Mouse (Mus musculus) forebrain, postnatal 0 days (tissue): ENCODE measurements around the gene H2-Q4. TPM values are rescaled to one million over a fixed set of nuclear protein-coding genes. Genes with fewer than 3 reads are reported as not detected.
"Not testable (repeated sequence)": the region's sequence is repeated elsewhere in the genome, so short reads cannot be mapped to it uniquely, and the experiment has no call there.

Experiments
- ATAC-seq: fragments of 200-750 bp; cut with Nextera tagmentation; 2 replicates; pipeline ENCODE4 v1.8.0; 2017; ENCODE audit warnings: mild to moderate bottlenecking, moderate library complexity
- DNase-seq: peaks from one replicate; pipeline ENCODE4 v3.0.0-alpha.2; 2015
- H3K27ac ChIP-seq: fragments of 300-500 bp; sonication (generic); 2 replicates; pipeline ENCODE4 v1.5.1; 2014; ENCODE audit warnings: low read depth, mild to moderate bottlenecking, antibody characterized with exemption, low read length, moderate library complexity, mixed read lengths
- H3K27me3 ChIP-seq: fragments of 300-500 bp; sonication (generic); 2 replicates; pipeline ENCODE4 v1.6.1; 2014; ENCODE audit warnings: mild to moderate bottlenecking, low read length, mixed read lengths; ENCODE audit not compliant: insufficient read depth
- H3K36me3 ChIP-seq: fragments of 300-500 bp; sonication (generic); 2 replicates; pipeline ENCODE4 v1.6.1; 2014; ENCODE audit warnings: mild to moderate bottlenecking, moderate library complexity; ENCODE audit not compliant: insufficient read depth
- H3K4me1 ChIP-seq: fragments of 300-500 bp; sonication (generic); 2 replicates; pipeline ENCODE4 v1.6.1; 2014; ENCODE audit warnings: antibody characterized with exemption; ENCODE audit not compliant: insufficient read depth
- H3K4me2 ChIP-seq: fragments of 300-500 bp; sonication (generic); 2 replicates; pipeline ENCODE4 v1.6.1; 2014; ENCODE audit warnings: low read depth, mild to moderate bottlenecking, moderate library complexity
- H3K4me3 ChIP-seq: fragments of 300-500 bp; sonication (generic); 2 replicates; pipeline ENCODE4 v1.5.1; 2014; ENCODE audit warnings: low read depth, low read length, mixed read lengths
- H3K9ac ChIP-seq: fragments of 300-500 bp; sonication (generic); 2 replicates; pipeline ENCODE4 v1.6.1; 2014; ENCODE audit warnings: mild to moderate bottlenecking
- H3K9me3 ChIP-seq: fragments of 300-500 bp; sonication (generic); 2 replicates; pipeline ENCODE4 v1.6.1; 2016; ENCODE audit warnings: low read length
- CTCF ChIP-seq: sonication (generic); IDR thresholded peaks from 2 replicates; pipeline ENCODE4 v1.5.1; 2016; ENCODE audit warnings: antibody characterized with exemption, control low read depth, low read depth
- WGBS: fragments of 180-500 bp; shearing (Covaris S2); extraction: QIAGEN DNeasy Blood & Tissue Kit; methylation state at CpG from one replicate; pipeline ENCODE4 v1.1.7; 2014; 5-methylcytosine and 5-hydroxymethylcytosine counted together
- polyA plus RNA-seq: library from polyadenylated mRNA; unstranded; fragments of >200 nt; fragmentation: Nextera tagmentation; extraction: Ambion mirVana; gene quantifications from 2 replicates; pipeline ENCODE4 v1.2.1, GENCODE M21; 2015
- total RNA-seq: library from RNA; depleted of rRNA; stranded (reverse); fragments of >200 nt; gene quantifications from 2 replicates; pipeline ENCODE4 v1.2.3, GENCODE M21; 2014; rRNA removed

The H2-Q4 gene
- total and polyA plus RNA-seq, 2 experiments from 2014 or later = 1.3 to 5.1 TPM

DNA sequence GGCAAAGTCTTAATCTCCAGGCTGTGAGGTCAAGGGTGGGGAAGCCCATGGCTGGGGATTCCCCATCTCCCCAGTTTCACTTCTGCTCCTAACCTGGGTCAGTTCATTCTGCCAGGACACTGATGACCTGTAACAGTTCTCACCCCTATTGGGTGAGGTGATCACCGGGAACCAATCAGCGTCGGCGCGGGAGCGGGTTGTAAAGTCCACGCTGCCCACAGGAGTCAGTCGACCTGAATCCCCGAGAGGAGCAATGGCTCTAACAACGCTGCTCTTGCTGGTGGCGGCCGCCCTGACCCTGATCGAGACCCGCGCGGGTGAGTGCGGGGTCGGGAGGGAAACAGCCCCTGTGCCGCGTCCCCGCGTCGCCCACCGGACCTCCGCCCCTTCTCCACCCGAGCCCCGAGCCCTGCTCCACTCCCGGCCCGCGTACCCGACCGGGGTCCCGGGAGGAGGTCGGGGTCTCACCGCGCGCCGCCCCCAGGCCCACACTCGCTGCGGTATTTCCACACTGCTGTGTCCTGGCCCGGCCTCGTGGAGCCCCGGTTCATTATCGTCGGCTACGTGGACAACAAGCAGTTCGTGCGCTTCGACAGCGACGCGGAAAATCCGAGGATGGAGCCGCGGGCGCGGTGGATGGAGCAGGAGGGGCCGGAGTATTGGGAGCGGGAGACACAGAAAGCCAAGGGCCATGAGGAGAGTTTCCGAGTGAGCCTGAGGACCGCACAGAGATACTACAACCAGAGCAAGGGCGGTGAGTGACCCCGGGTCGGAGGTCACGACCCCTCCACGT, 45.4 kb downstream of the H2-Q4 start, which contains the start of gene H2-Q6:
Gene H2-Q6, plus strand, starts transcription at position 227 of the 793 bp plus-strand sequence.
- H3K4me2 ChIP-seq = peak within 1 kb of the TSS; percentile 57
- 0 out of 2 replicates have a peak within 1 kb of the TSS, but pooled peaks have one; percentile 31 for H3K9ac ChIP-seq
- not testable (repeated sequence) for H3K27ac ChIP-seq, H3K36me3 ChIP-seq, H3K9me3 ChIP-seq, DNase-seq, H3K27me3 ChIP-seq, H3K4me1 ChIP-seq
- ATAC-seq = peak; percentile 75
- peak within 1 kb of the TSS; percentile 27 for H3K4me3 ChIP-seq
- WGBS = 2% methylated on average over 52 of the region's 66 CpGs

DNA sequence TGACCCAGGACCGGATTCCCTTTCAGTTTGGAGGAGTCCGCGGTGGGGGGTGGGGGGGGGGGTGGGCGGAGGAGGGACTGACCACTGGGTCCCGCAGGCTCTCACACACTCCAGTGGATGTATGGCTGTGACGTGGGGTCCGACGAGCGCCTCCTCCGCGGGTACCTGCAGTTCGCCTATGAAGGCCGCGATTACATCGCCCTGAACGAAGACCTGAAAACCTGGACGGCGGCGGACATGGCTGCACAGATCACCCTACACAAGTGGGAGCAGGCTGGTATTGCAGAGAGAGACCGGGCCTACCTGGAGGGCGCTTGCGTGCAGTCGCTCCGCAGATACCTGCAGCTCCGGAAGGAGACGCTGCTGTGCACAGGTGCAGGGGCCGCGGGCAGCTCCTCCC, 46.1 kb downstream of the H2-Q4 start:
- H3K4me1 ChIP-seq, ATAC-seq, H3K9ac ChIP-seq, H3K9me3 ChIP-seq, H3K27ac ChIP-seq, H3K27me3 ChIP-seq, DNase-seq, H3K36me3 ChIP-seq: not testable (repeated sequence)
- WGBS = 19% methylated on average over 28 of the region's 28 CpGs
- Histone ChIP-seq H3K4me2 (peak overlapping the region; percentile 57), H3K4me3 (peak overlapping the region; percentile 27)

DNA sequence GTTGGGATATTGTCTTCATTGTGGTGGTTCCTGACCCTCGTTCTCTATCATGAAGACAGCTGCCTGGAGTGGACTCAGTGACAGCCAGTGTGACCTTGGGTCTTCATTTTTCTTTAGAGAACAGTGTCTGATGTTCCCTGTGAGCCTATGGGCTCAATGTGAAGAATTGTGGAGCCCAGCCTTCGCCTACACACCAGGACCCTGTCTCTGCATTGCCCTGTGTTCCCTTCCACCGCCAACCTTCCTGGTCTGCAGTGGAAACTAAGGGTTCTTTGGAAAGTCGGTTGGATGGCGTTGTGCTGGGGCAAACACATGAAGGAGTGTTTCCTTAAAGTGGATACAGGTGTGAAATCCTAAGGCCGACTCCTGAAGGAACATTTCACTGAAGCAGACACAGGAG, 49.5 kb downstream of the H2-Q4 start:
- H3K9me3 ChIP-seq, H3K27ac ChIP-seq, H3K36me3 ChIP-seq, H3K27me3 ChIP-seq, H3K4me1 ChIP-seq, ATAC-seq, H3K4me3 ChIP-seq, DNase-seq, H3K9ac ChIP-seq, H3K4me2 ChIP-seq: not testable (repeated sequence)
- 91% methylated on average over 6 of the region's 6 CpGs for WGBS

DNA sequence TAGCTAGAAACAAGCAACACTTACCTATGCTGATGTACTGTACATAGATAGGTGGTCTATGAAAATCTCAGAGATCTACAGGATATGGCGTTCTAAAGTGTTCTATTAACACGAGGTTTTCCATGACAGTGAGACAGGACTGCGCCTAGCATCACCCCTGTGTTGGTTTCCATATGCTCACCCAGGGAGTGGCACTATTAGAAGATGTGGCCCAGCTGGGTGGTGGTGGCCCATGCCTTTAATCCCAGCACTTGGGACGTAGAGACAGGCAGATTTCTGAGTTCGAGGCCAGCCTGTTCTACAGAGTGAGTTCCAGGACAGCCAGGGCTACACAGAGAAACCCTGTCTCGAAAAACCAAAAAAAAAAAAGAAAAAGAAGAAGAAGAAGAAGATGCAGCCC, 51.3 kb downstream of the H2-Q4 start:
- not testable (repeated sequence) for DNase-seq, ATAC-seq, H3K4me2 ChIP-seq, H3K36me3 ChIP-seq, H3K27ac ChIP-seq, H3K4me3 ChIP-seq, H3K9ac ChIP-seq, H3K4me1 ChIP-seq, H3K9me3 ChIP-seq, H3K27me3 ChIP-seq
- WGBS = 87% methylated on average over 6 of the region's 6 CpGs

DNA sequence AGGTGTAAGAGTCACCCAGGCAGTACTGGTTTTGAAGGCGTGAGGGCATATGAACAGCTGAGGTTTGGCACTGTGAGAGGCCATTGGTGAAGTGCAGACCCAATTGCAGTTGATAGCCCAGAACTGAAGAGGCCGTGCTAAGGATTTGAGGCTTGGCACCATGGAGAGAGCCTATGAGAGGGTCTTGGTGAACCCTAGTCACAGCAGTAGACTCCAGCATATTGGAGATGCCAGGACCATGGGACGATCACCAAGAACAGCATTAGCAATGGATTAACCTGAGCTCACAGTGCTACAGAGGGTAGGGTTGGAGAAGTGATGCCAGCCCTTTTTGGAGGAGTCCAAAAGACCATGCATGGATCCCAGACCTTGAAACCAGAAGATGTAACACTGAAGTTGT, 52.8 kb downstream of the H2-Q4 start:
- H3K27ac ChIP-seq, H3K9me3 ChIP-seq, H3K27me3 ChIP-seq, H3K4me2 ChIP-seq, H3K9ac ChIP-seq, H3K4me1 ChIP-seq, H3K4me3 ChIP-seq, DNase-seq, ATAC-seq, H3K36me3 ChIP-seq: not testable (repeated sequence)
- 85% methylated on average over 2 of the region's 3 CpGs for WGBS

DNA sequence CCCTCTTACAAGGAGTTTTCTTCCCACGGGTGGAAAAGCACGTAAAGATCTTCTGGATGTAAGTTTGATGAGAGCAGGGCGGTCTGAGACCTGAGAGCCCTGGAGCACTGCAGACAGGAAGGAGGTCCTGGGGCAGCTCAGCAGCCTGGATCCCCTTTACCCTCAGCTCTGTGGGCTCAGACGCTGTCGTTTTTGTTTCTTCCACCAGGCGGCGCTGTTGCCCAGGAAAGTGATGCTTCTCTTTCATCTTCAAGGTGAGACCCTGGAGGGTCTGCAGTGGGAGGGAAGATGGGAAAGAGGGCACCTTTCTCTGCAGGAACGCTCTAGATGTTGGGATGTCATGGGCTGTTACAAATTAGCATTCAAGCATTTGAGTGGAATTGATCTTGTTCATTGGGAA, 55.4 kb downstream of the H2-Q4 start:
- ATAC-seq, H3K27ac ChIP-seq: not testable (repeated sequence)
- DNase-seq = peak; percentile 59

More for the DNA sequence above, 55.4 kb downstream of the H2-Q4 start:
- not testable (repeated sequence) for H3K4me2 ChIP-seq, H3K36me3 ChIP-seq, H3K9ac ChIP-seq, H3K4me1 ChIP-seq, H3K9me3 ChIP-seq, H3K27me3 ChIP-seq, H3K4me3 ChIP-seq
- WGBS = 7% methylated on average over 8 of the region's 8 CpGs
- peak; percentile 78 for TF ChIP-seq CTCF

Other genes with a start within 250 kb of the H2-Q4 start
- gene Apom, start 247.6 kb upstream of the H2-Q4 start, total RNA-seq = 0.71 and 0.77 TPM in 2 replicates
- not detected in 2 replicates for gene Apom, start 247.6 kb upstream of the H2-Q4 start, polyA plus RNA-seq
- gene Bag6, start 244.4 kb upstream of the H2-Q4 start, total RNA-seq = 285 and 340 TPM in 2 replicates
- 68.2 and 71.9 TPM in 2 replicates for gene Bag6, start 244.4 kb upstream of the H2-Q4 start, polyA plus RNA-seq
- 112 and 155 TPM in 2 replicates for gene Prrc2a, start 214.7 kb upstream of the H2-Q4 start, total RNA-seq
- gene Prrc2a, start 214.7 kb upstream of the H2-Q4 start, polyA plus RNA-seq = 56.7 and 85.3 TPM in 2 replicates
- gene Aif1, start 203.5 kb upstream of the H2-Q4 start, total RNA-seq = 1.9 and 3.6 TPM in 2 replicates
- gene Aif1, start 203.5 kb upstream of the H2-Q4 start, polyA plus RNA-seq = 8.4 and 10.0 TPM in 2 replicates
- 15.7 and 17.4 TPM in 2 replicates for gene Lst1, start 191.2 kb upstream of the H2-Q4 start, total RNA-seq
- gene Lst1, start 191.2 kb upstream of the H2-Q4 start, polyA plus RNA-seq = 11.4 and 12.7 TPM in 2 replicates
- gene Ltb, start 185.2 kb upstream of the H2-Q4 start, total RNA-seq = 0.76 and 1.1 TPM in 2 replicates
- gene Ltb, start 185.2 kb upstream of the H2-Q4 start, polyA plus RNA-seq = 0.64 and 1.1 TPM in 2 replicates
- gene Tnf, start 177.6 kb upstream of the H2-Q4 start, total RNA-seq = 0.71 TPM in 1 of 2 replicates, not detected in the other
- gene Tnf, start 177.6 kb upstream of the H2-Q4 start, polyA plus RNA-seq = 0.09 TPM in 1 of 2 replicates, not detected in the other
- 0.38 TPM in 1 of 2 replicates, not detected in the other for gene Lta, start 174.3 kb upstream of the H2-Q4 start, total RNA-seq
- 0.50 and 0.80 TPM in 2 replicates for gene Lta, start 174.3 kb upstream of the H2-Q4 start, polyA plus RNA-seq
- not detected in 2 replicates for gene Gm16181, start 158.8 kb upstream of the H2-Q4 start, total RNA-seq
- not detected in 2 replicates for gene Gm16181, start 158.8 kb upstream of the H2-Q4 start, polyA plus RNA-seq
- 59.7 and 81.4 TPM in 2 replicates for gene Atp6v1g2, start 146.0 kb upstream of the H2-Q4 start, total RNA-seq
- gene Atp6v1g2, start 146.0 kb upstream of the H2-Q4 start, polyA plus RNA-seq = 121 and 146 TPM in 2 replicates
- gene Nfkbil1, start 143.8 kb upstream of the H2-Q4 start, total RNA-seq = 17.1 and 24.5 TPM in 2 replicates
- 12.3 and 12.4 TPM in 2 replicates for gene Nfkbil1, start 143.8 kb upstream of the H2-Q4 start, polyA plus RNA-seq
- 305 and 336 TPM in 2 replicates for gene Ddx39b, start 137.9 kb upstream of the H2-Q4 start, total RNA-seq
- gene Ddx39b, start 137.9 kb upstream of the H2-Q4 start, polyA plus RNA-seq = 357 and 382 TPM in 2 replicates
- 54.9 and 63.3 TPM in 2 replicates for gene H2-D1, start 116.9 kb upstream of the H2-Q4 start, total RNA-seq
- gene H2-D1, start 116.9 kb upstream of the H2-Q4 start, polyA plus RNA-seq = 74.5 and 95.9 TPM in 2 replicates
- gene H2-Q1, start 59.2 kb upstream of the H2-Q4 start, total RNA-seq = 0.46 and 1.00 TPM in 2 replicates
- gene H2-Q1, start 59.2 kb upstream of the H2-Q4 start, polyA plus RNA-seq = 0.45 and 0.74 TPM in 2 replicates
- gene H2-Q2, start 37.4 kb upstream of the H2-Q4 start, total RNA-seq = 5.5 and 16.2 TPM in 2 replicates
- 4.5 and 8.0 TPM in 2 replicates for gene H2-Q2, start 37.4 kb upstream of the H2-Q4 start, polyA plus RNA-seq
- gene H2-Q6, start 45.2 kb downstream of the H2-Q4 start, total RNA-seq = 0.15 and 0.43 TPM in 2 replicates
- 0.47 and 0.80 TPM in 2 replicates for gene H2-Q6, start 45.2 kb downstream of the H2-Q4 start, polyA plus RNA-seq
- 1.7 and 2.4 TPM in 2 replicates for gene H2-Q7, start 59.5 kb downstream of the H2-Q4 start, total RNA-seq
- 1.6 and 3.2 TPM in 2 replicates for gene H2-Q7, start 59.5 kb downstream of the H2-Q4 start, polyA plus RNA-seq
- 0.46 and 1.2 TPM in 2 replicates for gene H2-Q10, start 90.5 kb downstream of the H2-Q4 start, total RNA-seq
- gene H2-Q10, start 90.5 kb downstream of the H2-Q4 start, polyA plus RNA-seq = 0.29 and 0.40 TPM in 2 replicates
- gene Pou5f1, start 126.4 kb downstream of the H2-Q4 start, total RNA-seq = not detected in 2 replicates
- gene Pou5f1, start 126.4 kb downstream of the H2-Q4 start, polyA plus RNA-seq = not detected in 2 replicates
- gene Tcf19, start 137.2 kb downstream of the H2-Q4 start, total RNA-seq = 10.7 and 20.8 TPM in 2 replicates
- 10.8 and 11.8 TPM in 2 replicates for gene Tcf19, start 137.2 kb downstream of the H2-Q4 start, polyA plus RNA-seq
- gene Cchcr1, start 137.5 kb downstream of the H2-Q4 start, total RNA-seq = 5.6 and 9.6 TPM in 2 replicates
- gene Cchcr1, start 137.5 kb downstream of the H2-Q4 start, polyA plus RNA-seq = 2.5 and 3.2 TPM in 2 replicates
- gene Psors1c2, start 153.6 kb downstream of the H2-Q4 start, total RNA-seq = 0.54 and 0.76 TPM in 2 replicates
- 0.29 and 0.31 TPM in 2 replicates for gene Psors1c2, start 153.6 kb downstream of the H2-Q4 start, polyA plus RNA-seq
- 0.43 TPM in 1 of 2 replicates, not detected in the other for gene Cdsn, start 172.5 kb downstream of the H2-Q4 start, total RNA-seq
- gene Cdsn, start 172.5 kb downstream of the H2-Q4 start, polyA plus RNA-seq = 0.18 and 0.20 TPM in 2 replicates
- gene 2300002M23Rik, start 187.8 kb downstream of the H2-Q4 start, total RNA-seq = not detected in 2 replicates
- gene 2300002M23Rik, start 187.8 kb downstream of the H2-Q4 start, polyA plus RNA-seq = not detected in 2 replicates
- not detected in 2 replicates for gene Sfta2, start 221.9 kb downstream of the H2-Q4 start, total RNA-seq
- gene Sfta2, start 221.9 kb downstream of the H2-Q4 start, polyA plus RNA-seq = not detected in 2 replicates
- gene Gm9573, start 247.0 kb downstream of the H2-Q4 start, total RNA-seq = not detected in 2 replicates
- not detected in 2 replicates for gene Gm9573, start 247.0 kb downstream of the H2-Q4 start, polyA plus RNA-seq